Mouse (Mus musculus): ENCODE results near the gene Twf2. TPM values are rescaled to one million over a fixed set of nuclear protein-coding genes. Genes with fewer than 3 reads are reported as not detected.
A peak's percentile ranks its signal among the peaks of the same experiment; 100 is the strongest.

Gene Twf2
- polyA plus RNA-seq, 1 experiment from 2014 or later, result 69.9 TPM

DNA sequence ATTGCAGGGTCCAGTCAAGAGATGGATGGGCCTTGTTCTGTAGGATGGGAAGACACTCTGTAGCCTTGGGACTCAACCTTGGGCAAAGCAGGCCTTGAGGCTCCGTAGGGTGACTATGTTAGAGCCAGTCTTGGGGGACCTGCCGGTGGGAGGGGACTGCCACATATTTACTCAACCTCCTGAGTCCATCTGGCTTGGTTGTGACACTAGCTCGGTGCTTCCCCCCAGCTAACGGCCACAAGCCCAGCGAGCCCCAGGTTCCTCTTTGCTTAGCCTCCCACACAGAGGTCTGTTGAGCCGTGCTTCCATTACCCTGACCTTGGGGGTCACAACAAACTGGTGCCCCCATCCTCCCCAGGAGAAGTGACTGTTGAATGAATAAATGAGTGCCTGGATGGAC is 58.1 kb downstream of the Twf2 start:
- ATAC-seq (ENCODE audit: low read depth), result no peak
- no peak overlapping the region for H3K27ac ChIP-seq (ENCODE audit: low read length)
- H3K36me3 ChIP-seq (ENCODE audit: control insufficient read depth, insufficient read depth, low read length), result no peaks in the 10 kb centered on the region
- H3K27me3 ChIP-seq (ENCODE audit: control insufficient read depth, insufficient read depth, low read depth, low read length), result no peaks in the 10 kb centered on the region
- H3K9ac ChIP-seq (ENCODE audit: low read length), result no peak overlapping the region
- 74% methylated on average over 6 of the region's 6 CpGs for WGBS
- no peak overlapping the region for H3K4me2 ChIP-seq (ENCODE audit: low read depth, low read length)
- H3K4me1 ChIP-seq (replicated peaks; ENCODE audit: control insufficient read depth, insufficient read depth, low read length), result no peaks in the 10 kb centered on the region; the same call in 1 of the 2 replicates
- no peaks in the 10 kb centered on the region for H3K9me3 ChIP-seq (ENCODE audit: control insufficient read depth, low read length)
- H3K4me3 ChIP-seq (ENCODE audit: low read length), result no peak overlapping the region

DNA sequence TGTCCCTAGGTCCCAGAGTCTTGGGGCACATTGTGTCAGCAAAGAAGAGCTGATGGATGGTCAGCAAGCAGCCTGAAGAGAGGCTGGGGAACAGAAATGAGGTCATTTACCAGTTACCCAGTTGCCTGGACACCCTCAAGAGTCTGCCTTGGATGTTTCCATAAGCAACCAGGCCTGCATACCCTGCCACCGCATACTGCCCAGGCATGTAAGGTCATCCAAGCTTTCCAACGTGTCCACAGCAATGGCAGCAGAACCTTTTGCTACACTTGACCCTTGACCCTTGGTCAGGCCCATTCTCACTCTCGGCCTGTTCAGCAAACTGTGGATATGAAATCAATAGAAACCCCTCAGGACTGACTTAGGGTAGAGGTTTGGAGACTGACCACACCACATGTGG is 58.6 kb downstream of the Twf2 start:
- no peak for ATAC-seq (ENCODE audit: low read depth)
- H3K27ac ChIP-seq (ENCODE audit: low read length), result no peak overlapping the region
- H3K9me3 ChIP-seq (ENCODE audit: control insufficient read depth, low read length), result no peaks in the 10 kb centered on the region
- no peaks in the 10 kb centered on the region for H3K36me3 ChIP-seq (ENCODE audit: control insufficient read depth, insufficient read depth, low read length)
- H3K4me3 ChIP-seq (ENCODE audit: low read length), result no peak overlapping the region
- no peaks in the 10 kb centered on the region for H3K27me3 ChIP-seq (ENCODE audit: control insufficient read depth, insufficient read depth, low read depth, low read length)
- no peak overlapping the region for H3K4me2 ChIP-seq (ENCODE audit: low read depth, low read length)
- 61% methylated on average over 3 of the region's 3 CpGs for WGBS
- no peak overlapping the region for H3K9ac ChIP-seq (ENCODE audit: low read length)
- H3K4me1 ChIP-seq (replicated peaks; ENCODE audit: control insufficient read depth, insufficient read depth, low read length), result no peaks in the 10 kb centered on the region; the same call in 1 of the 2 replicates

DNA sequence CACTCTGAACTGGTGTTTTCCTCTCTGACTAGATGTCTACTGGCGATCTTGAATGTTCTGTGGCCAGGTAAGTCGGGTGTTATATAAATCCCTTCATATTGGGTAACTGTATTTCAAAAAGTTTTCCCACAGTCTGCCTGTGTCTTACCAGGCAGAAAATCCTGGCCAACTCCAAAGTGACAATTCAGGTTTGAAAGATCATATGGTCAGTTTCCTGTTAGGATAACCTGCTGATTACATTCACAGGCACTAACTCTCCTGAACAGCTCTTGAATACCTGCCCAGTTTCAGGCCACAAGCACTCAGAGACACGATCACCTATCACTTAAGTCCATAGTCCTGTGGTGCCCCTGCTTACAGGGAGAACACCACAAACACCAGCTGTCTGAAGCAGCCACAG is 59.2 kb downstream of the Twf2 start:
- ATAC-seq (ENCODE audit: low read depth), result no peak
- no peak overlapping the region for H3K27ac ChIP-seq (ENCODE audit: low read length)
- no peaks in the 10 kb centered on the region; the same call in 1 of the 2 replicates for H3K4me1 ChIP-seq (replicated peaks; ENCODE audit: control insufficient read depth, insufficient read depth, low read length)
- H3K4me3 ChIP-seq (ENCODE audit: low read length), result no peak overlapping the region
- H3K27me3 ChIP-seq (ENCODE audit: control insufficient read depth, insufficient read depth, low read depth, low read length), result no peaks in the 10 kb centered on the region
- H3K36me3 ChIP-seq (ENCODE audit: control insufficient read depth, insufficient read depth, low read length), result no peaks in the 10 kb centered on the region
- no peak overlapping the region for H3K9ac ChIP-seq (ENCODE audit: low read length)
- 72% methylated on average over 3 of the region's 3 CpGs for WGBS
- H3K9me3 ChIP-seq (ENCODE audit: control insufficient read depth, low read length), result no peaks in the 10 kb centered on the region
- H3K4me2 ChIP-seq (ENCODE audit: low read depth, low read length), result no peak overlapping the region

DNA sequence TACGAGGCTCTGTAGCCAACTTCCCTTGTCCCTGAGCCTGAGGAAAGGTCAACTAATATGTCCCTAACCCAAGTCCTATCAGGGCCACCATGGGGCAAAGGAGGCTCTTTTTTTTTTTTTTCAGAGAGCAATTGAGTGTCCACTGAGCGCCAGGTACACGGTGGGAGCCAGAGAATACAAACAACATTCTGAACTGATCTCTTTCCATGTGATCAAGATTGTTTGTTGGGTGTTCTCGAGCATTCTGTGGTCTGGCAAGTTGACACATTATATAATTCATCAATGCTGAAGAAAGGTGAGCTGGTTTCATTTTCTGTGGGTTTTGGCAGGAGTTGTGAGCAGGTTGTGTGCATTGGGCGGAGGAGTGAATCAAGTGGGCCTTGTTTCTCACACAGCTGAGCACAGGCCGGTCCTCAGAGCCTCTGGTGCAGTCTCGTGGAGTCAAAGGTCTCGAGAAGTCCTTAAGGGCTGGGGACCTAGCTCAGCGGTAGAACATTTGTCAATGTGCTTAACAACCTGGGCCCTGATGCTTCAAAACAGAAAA is 60.5 kb downstream of the Twf2 start:
- WGBS, result 60% methylated on average over 9 of the region's 9 CpGs
- Histone ChIP-seq H3K9me3 (ENCODE audit: control insufficient read depth, low read length) (no peaks in the 10 kb centered on the region), H3K27ac (ENCODE audit: low read length) (no peak overlapping the region), H3K9ac (ENCODE audit: low read length) (no peak overlapping the region), H3K4me3 (ENCODE audit: low read length) (no peak overlapping the region), H3K4me1 (replicated peaks; ENCODE audit: control insufficient read depth, insufficient read depth, low read length) (no peaks in the 10 kb centered on the region; the same call in 1 of the 2 replicates), H3K36me3 (ENCODE audit: control insufficient read depth, insufficient read depth, low read length) (no peaks in the 10 kb centered on the region), H3K4me2 (ENCODE audit: low read depth, low read length) (no peak overlapping the region), H3K27me3 (ENCODE audit: control insufficient read depth, insufficient read depth, low read depth, low read length) (no peaks in the 10 kb centered on the region)
- ATAC-seq (ENCODE audit: low read depth), result no peak

MicroRNAs encoded within 50 kb of the gene (microRNA counts, 519-probe panel; counts per million panel counts)
- 5,406 counts per million, percentile 99 among the panel's probes with 10 or more counts for microRNA mmu-let-7g

Small RNA genes lying within 50 kb of the gene (microRNA-seq; reads per million reads assigned to microRNA genes)
- gene Mir135a-1 (0.79 reads per million), gene Mirlet7g (81,056 reads per million, percentile 100 among the genes with 10 or more reads in this experiment)

Other genes with a start within 250 kb of the Twf2 start
- 0.49 and 0.63 TPM in 2 replicates for gene Col6a5, start 242.5 kb upstream of the Twf2 start, polyA plus RNA-seq (2015; fragmentation: Nextera tagmentation; extraction: Ambion mirVana)
- 2.0 and 2.4 TPM in 2 replicates for gene Col6a4, start 106.3 kb upstream of the Twf2 start, polyA plus RNA-seq (2015; fragmentation: Nextera tagmentation; extraction: Ambion mirVana)
- gene Glyctk, start 45.0 kb upstream of the Twf2 start, polyA plus RNA-seq (2015; fragmentation: Nextera tagmentation; extraction: Ambion mirVana), result 1.4 and 1.9 TPM in 2 replicates
- gene Wdr82, start 32.2 kb upstream of the Twf2 start, polyA plus RNA-seq (2015; fragmentation: Nextera tagmentation; extraction: Ambion mirVana), result 16.3 and 17.5 TPM in 2 replicates
- 53.1 and 56.7 TPM in 2 replicates for gene Ppm1m, start 3.4 kb upstream of the Twf2 start, polyA plus RNA-seq (2015; fragmentation: Nextera tagmentation; extraction: Ambion mirVana)
- 0.11 TPM in 1 of 2 replicates, not detected in the other for gene Tlr9, start 19.5 kb downstream of the Twf2 start, polyA plus RNA-seq (2015; fragmentation: Nextera tagmentation; extraction: Ambion mirVana)
- gene Alas1, start 45.5 kb downstream of the Twf2 start, polyA plus RNA-seq (2015; fragmentation: Nextera tagmentation; extraction: Ambion mirVana), result 139 and 145 TPM in 2 replicates
- 32.3 and 32.4 TPM in 2 replicates for gene Poc1a, start 78.0 kb downstream of the Twf2 start, polyA plus RNA-seq (2015; fragmentation: Nextera tagmentation; extraction: Ambion mirVana)
- gene Dusp7, start 165.5 kb downstream of the Twf2 start, polyA plus RNA-seq (2015; fragmentation: Nextera tagmentation; extraction: Ambion mirVana), result 12.9 and 13.7 TPM in 2 replicates
- gene Rpl29, start 226.3 kb downstream of the Twf2 start, polyA plus RNA-seq (2015; fragmentation: Nextera tagmentation; extraction: Ambion mirVana), result 951 and 977 TPM in 2 replicates
- 25.0 and 29.7 TPM in 2 replicates for gene Acy1, start 235.2 kb downstream of the Twf2 start, polyA plus RNA-seq (2015; fragmentation: Nextera tagmentation; extraction: Ambion mirVana)
- gene Abhd14b, start 244.4 kb downstream of the Twf2 start, polyA plus RNA-seq (2015; fragmentation: Nextera tagmentation; extraction: Ambion mirVana), result 18.0 and 21.8 TPM in 2 replicates
- gene Abhd14a, start 244.6 kb downstream of the Twf2 start, polyA plus RNA-seq (2015; fragmentation: Nextera tagmentation; extraction: Ambion mirVana), result 52.8 and 56.0 TPM in 2 replicates

All from lung, embryonic 16.5 days (tissue).